Mouse (Mus musculus) forebrain, postnatal 0 days (tissue): ENCODE results near the gene Trpv4. TPM values are rescaled to one million over a fixed set of nuclear protein-coding genes. Genes with fewer than 3 reads are reported as not detected.

Experiments
- ATAC-seq: fragments of 200-750 bp; cut with Nextera tagmentation; 2 replicates; pipeline ENCODE4 v1.8.0; 2017; ENCODE audit warnings: mild to moderate bottlenecking, moderate library complexity
- DNase-seq: peaks from one replicate; pipeline ENCODE4 v3.0.0-alpha.2; 2015
- H3K27ac ChIP-seq: fragments of 300-500 bp; sonication (generic); 2 replicates; pipeline ENCODE4 v1.5.1; 2014; ENCODE audit warnings: low read depth, mild to moderate bottlenecking, antibody characterized with exemption, low read length, moderate library complexity, mixed read lengths
- H3K27me3 ChIP-seq: fragments of 300-500 bp; sonication (generic); 2 replicates; pipeline ENCODE4 v1.6.1; 2014; ENCODE audit warnings: mild to moderate bottlenecking, low read length, mixed read lengths; ENCODE audit not compliant: insufficient read depth
- H3K36me3 ChIP-seq: fragments of 300-500 bp; sonication (generic); 2 replicates; pipeline ENCODE4 v1.6.1; 2014; ENCODE audit warnings: mild to moderate bottlenecking, moderate library complexity; ENCODE audit not compliant: insufficient read depth
- H3K4me1 ChIP-seq: fragments of 300-500 bp; sonication (generic); 2 replicates; pipeline ENCODE4 v1.6.1; 2014; ENCODE audit warnings: antibody characterized with exemption; ENCODE audit not compliant: insufficient read depth
- H3K4me2 ChIP-seq: fragments of 300-500 bp; sonication (generic); 2 replicates; pipeline ENCODE4 v1.6.1; 2014; ENCODE audit warnings: low read depth, mild to moderate bottlenecking, moderate library complexity
- H3K4me3 ChIP-seq: fragments of 300-500 bp; sonication (generic); 2 replicates; pipeline ENCODE4 v1.5.1; 2014; ENCODE audit warnings: low read depth, low read length, mixed read lengths
- H3K9ac ChIP-seq: fragments of 300-500 bp; sonication (generic); 2 replicates; pipeline ENCODE4 v1.6.1; 2014; ENCODE audit warnings: mild to moderate bottlenecking
- H3K9me3 ChIP-seq: fragments of 300-500 bp; sonication (generic); 2 replicates; pipeline ENCODE4 v1.6.1; 2016; ENCODE audit warnings: low read length
- CTCF ChIP-seq: sonication (generic); IDR thresholded peaks from 2 replicates; pipeline ENCODE4 v1.5.1; 2016; ENCODE audit warnings: antibody characterized with exemption, control low read depth, low read depth
- WGBS: fragments of 180-500 bp; shearing (Covaris S2); extraction: QIAGEN DNeasy Blood & Tissue Kit; methylation state at CpG from one replicate; pipeline ENCODE4 v1.1.7; 2014; 5-methylcytosine and 5-hydroxymethylcytosine counted together
- polyA plus RNA-seq: library from polyadenylated mRNA; unstranded; fragments of >200 nt; fragmentation: Nextera tagmentation; extraction: Ambion mirVana; gene quantifications from 2 replicates; pipeline ENCODE4 v1.2.1, GENCODE M21; 2015
- total RNA-seq: library from RNA; depleted of rRNA; stranded (reverse); fragments of >200 nt; gene quantifications from 2 replicates; pipeline ENCODE4 v1.2.3, GENCODE M21; 2014

Gene Trpv4
- total and polyA plus RNA-seq, 2 experiments from 2014 or later: 0.81 to 2.4 TPM

DNA sequence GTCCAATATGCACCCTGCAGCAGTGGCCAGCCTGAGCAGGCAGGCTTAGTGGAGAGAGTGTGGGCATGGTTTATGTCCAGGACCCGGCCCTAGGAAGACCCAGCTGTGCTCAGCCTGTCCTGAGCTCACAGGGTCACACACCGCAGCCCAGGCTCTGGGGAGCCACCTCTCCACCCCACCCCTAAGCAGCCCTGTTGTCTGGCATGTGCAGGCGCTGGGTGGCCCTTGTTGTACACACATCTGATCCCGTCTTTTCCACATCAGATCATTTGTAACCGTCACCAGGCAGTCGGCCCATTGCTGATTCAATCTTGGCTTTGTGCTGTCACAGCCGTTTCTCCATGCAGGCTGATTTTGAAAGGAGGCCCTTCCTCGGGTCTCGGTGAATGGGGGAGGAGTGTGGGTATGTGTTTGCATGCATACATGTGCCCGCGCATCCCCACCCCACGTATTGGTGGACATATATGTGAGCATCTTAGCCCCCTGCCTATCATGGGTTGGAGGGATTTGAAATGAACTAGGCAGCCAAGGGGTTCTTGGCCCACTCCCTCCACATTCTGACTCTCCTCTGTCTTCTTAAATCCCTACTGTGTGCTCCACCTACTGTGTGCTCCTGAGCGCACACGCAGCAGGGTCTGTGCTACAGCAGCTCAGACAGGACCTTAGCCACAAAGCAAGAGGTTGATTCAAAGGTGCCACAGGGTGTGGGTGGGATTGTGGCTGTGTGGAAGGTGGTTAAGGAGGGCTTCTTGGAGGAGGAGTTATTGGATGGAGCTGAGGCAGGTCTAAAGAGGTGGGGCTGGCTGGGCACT is 73.7 kb downstream of the Trpv4 start:
- Histone ChIP-seq H3K36me3 (no peaks in the 10 kb centered on the region), H3K27ac (peak overlapping the region; percentile 50; the same call in 1 of the 2 replicates), H3K9me3 (no peaks in the 10 kb centered on the region), H3K27me3 (peaks cover 23% of the 10 kb centered on the region), H3K9ac (no peak overlapping the region), H3K4me2 (no peak overlapping the region), H3K4me3 (no peak overlapping the region), H3K4me1 (no peaks in the 10 kb centered on the region)
- DNase-seq: no peak
- no peak for TF ChIP-seq CTCF
- WGBS: 32% methylated on average over 14 of the region's 14 CpGs
- peak; percentile 21; the same call in 1 of the 2 replicates for ATAC-seq

DNA sequence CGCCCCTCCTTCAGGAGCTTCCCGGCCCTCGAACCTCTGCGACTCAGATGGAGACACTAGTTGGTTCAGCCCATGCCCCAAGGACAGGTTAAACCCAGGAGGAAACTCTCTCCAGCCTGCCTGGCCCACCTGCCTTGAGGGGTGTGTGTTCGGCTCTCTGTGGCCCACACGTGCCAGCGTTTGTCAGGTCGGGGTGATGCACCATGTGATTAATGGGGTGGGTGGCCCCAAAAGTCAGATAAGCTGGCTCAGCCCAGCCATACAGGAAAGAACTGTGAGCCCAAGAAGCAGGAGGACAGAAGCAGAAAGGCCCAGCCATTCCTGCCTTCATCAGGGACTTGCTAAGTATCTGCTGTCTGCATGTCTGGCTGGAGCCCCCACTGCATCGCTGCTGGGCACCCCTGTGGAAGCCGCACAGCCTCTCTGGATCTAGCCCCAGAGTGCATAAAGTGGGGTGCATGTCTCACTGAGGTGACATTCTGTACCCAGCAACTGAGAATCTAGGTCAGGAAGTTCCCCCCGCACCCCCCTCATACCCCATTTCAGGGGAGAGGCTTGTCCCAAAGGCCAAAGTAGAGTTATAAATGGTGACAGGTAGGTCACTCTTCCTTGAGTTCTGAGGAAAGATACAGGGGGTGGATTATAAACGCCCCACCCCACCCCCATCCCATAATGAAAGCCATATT is 74.6 kb downstream of the Trpv4 start:
- no peaks in the 10 kb centered on the region for H3K9me3 ChIP-seq
- no peak overlapping the region for H3K9ac ChIP-seq
- TF ChIP-seq CTCF: no peak
- no peak for ATAC-seq
- 87% methylated on average over 12 of the region's 12 CpGs for WGBS
- DNase-seq: no peak
- no peak overlapping the region for H3K4me2 ChIP-seq
- H3K4me1 ChIP-seq: no peaks in the 10 kb centered on the region
- H3K27ac ChIP-seq: no peak overlapping the region
- H3K4me3 ChIP-seq: no peak overlapping the region
- peaks cover 19% of the 10 kb centered on the region for H3K27me3 ChIP-seq
- no peaks in the 10 kb centered on the region for H3K36me3 ChIP-seq

DNA sequence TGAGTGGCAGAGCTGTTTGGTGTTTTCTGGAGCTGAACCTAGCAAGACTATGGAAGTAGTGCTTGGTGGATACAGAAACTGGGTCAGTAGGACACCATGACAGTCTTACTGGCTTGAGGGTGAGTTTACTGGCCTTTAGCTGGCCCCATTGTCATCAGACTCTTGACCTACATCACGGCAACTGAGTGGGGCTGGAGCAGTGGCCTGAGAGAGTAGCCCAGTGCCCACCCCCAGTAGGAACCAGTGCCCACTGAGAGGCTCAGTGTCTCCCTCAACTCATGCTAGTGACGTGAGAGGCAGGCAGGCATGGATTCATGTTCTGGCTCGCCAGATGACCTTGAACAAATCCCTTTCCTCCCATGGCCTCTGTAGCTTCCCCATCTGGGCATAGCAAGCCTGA is 75.2 kb downstream of the Trpv4 start:
- 85% methylated on average over 3 of the region's 3 CpGs for WGBS
- H3K4me1 ChIP-seq: peaks cover 2% of the 10 kb centered on the region; the same call in 1 of the 2 replicates
- H3K27ac ChIP-seq: no peak overlapping the region
- DNase-seq: no peak
- no peaks in the 10 kb centered on the region for H3K36me3 ChIP-seq
- no peak overlapping the region for H3K4me2 ChIP-seq
- no peak overlapping the region for H3K4me3 ChIP-seq
- H3K27me3 ChIP-seq: peaks cover 16% of the 10 kb centered on the region
- H3K9me3 ChIP-seq: no peaks in the 10 kb centered on the region
- no peak for TF ChIP-seq CTCF
- no peak for ATAC-seq
- no peak overlapping the region for H3K9ac ChIP-seq

DNA sequence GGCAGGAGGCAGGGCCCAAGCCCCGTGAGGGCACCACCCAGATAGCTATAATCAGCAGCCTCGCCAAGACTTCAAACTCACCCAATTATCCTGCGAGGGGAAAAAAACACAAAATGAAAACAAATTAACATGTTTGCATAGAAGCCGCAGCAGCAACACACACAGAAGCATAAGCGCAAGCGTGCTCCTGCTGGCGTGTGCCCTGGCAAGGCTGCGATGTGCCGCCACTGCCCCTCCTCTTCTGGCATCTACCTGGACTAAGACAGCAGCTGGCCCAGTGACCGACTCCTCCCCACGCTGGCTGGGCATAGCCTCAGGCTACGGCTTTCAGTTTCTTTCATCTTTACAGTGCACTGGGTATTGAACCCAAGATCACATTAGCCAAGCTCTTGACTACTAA is 76.7 kb downstream of the Trpv4 start:
- DNase-seq: peak; percentile 56
- H3K9me3 ChIP-seq: no peaks in the 10 kb centered on the region
- no peak overlapping the region for H3K27ac ChIP-seq
- H3K4me2 ChIP-seq: no peak overlapping the region
- H3K4me3 ChIP-seq: no peak overlapping the region
- no peak for TF ChIP-seq CTCF
- ATAC-seq: peak; percentile 42; the same call in 1 of the 2 replicates
- no peaks in the 10 kb centered on the region for H3K36me3 ChIP-seq
- H3K9ac ChIP-seq: no peak overlapping the region
- peaks cover 11% of the 10 kb centered on the region for H3K27me3 ChIP-seq
- peaks cover 6% of the 10 kb centered on the region for H3K4me1 ChIP-seq
- WGBS: 20% methylated on average over 12 of the region's 12 CpGs

DNA sequence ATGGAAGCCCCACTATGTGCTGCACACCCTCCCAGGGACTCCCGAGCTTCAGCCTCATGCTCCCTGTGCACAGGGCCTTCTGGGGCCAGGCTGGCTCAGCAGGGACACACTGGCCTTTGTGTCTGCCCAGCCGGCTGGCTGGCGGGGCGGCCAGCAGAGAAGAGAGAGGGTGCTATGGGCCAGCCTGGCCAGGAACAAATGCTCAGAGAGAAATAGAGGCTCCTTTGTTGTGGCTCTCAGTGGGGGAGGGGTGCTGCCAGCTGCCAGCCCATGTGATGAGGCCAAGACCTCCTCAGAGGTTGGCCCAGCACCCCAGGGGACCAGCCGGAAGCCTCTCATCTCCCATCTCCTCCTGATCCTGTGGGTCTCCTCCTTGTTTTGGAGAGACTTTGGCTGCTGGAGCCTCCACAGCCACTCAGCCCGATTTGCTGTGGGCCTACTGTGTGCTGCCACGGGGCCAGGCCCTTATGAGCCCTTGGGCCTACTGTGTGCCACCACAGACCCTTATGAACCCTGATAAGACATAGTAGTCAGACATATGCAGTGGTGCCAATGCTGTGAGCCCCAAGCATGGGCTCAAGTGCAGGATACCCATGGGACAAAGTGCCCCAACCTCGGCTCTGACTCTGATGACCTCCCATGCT is 78.4 kb downstream of the Trpv4 start:
- DNase-seq (no peak), ATAC-seq (peak; percentile 41)
- H3K36me3 ChIP-seq: no peaks in the 10 kb centered on the region
- H3K4me1 ChIP-seq: peaks cover 21% of the 10 kb centered on the region
- H3K9ac ChIP-seq: no peak overlapping the region
- WGBS: 53% methylated on average over 8 of the region's 8 CpGs
- no peak for TF ChIP-seq CTCF
- H3K27ac ChIP-seq: no peak overlapping the region
- H3K27me3 ChIP-seq: peaks cover 6% of the 10 kb centered on the region; the same call in 1 of the 2 replicates
- H3K9me3 ChIP-seq: no peaks in the 10 kb centered on the region
- no peak overlapping the region for H3K4me2 ChIP-seq
- no peak overlapping the region for H3K4me3 ChIP-seq

DNA sequence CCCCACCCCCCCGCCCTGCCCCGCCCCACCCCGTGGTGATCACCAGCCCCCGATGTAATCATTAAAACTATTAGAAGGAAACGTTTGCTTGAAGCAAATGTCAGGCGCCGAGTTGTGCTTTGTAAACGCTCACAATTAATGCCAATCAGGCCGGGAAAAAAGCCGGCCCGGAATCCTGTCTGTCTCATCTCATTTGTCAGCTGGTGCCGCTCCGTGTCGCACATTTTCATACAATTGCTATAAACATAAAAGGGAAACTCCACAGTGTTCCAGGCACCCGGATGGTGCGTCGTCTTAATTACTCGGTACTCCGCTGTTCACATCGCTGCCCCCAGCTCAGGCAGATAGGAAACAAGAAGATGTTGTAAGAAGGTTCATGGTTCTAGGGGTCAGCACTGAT is 79.9 kb downstream of the Trpv4 start:
- WGBS: 11% methylated on average over 20 of the region's 20 CpGs

More for the DNA sequence above, 79.9 kb downstream of the Trpv4 start:
- H3K27me3 ChIP-seq: peaks cover 4% of the 10 kb centered on the region; the same call in 1 of the 2 replicates
- H3K9me3 ChIP-seq: no peaks in the 10 kb centered on the region
- H3K4me2 ChIP-seq: peak overlapping the region; percentile 23; the same call in 1 of the 2 replicates
- H3K27ac ChIP-seq: no peak overlapping the region
- no peaks in the 10 kb centered on the region for H3K36me3 ChIP-seq
- ATAC-seq (peak; percentile 42; the same call in 1 of the 2 replicates), DNase-seq (peak; percentile 73)
- H3K4me3 ChIP-seq: no peak overlapping the region
- TF ChIP-seq CTCF: no peak
- peaks cover 30% of the 10 kb centered on the region for H3K4me1 ChIP-seq
- H3K9ac ChIP-seq: no peak overlapping the region
